Mouse (Mus musculus): Measurements from ENCODE around the gene Nlrp3. TPM values are rescaled to one million over a fixed set of nuclear protein-coding genes. Genes with fewer than 3 reads are reported as not detected.

Nlrp3 gene
- total and polyA plus RNA-seq, 2 experiments from 2014 or later: 0.10 to 0.14 TPM

DNA sequence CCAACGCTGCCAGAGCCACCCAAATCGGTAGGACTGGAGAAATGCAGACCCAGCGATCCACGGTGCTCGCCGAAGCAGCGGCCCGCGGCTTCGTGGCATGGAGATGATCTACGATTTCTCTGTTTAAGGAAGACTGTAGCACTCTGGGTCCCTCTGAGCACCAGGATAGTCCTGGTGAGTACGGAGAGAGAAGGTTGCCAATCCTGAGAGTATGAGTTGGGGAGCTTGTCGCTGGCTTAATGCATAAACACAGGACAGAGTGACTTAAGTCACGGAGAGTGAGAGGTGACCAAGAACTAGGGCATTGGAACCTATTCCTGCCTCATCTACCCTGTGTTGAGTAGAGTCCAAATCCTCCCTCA is 34.7 kb upstream of the Nlrp3 start:
- peak overlapping the region; percentile 85 for H3K4me3 ChIP-seq (ENCODE audit: low read depth, low read length)
- under 1% methylated on average over 14 of the region's 14 CpGs for WGBS
- peaks cover 30% of the 10 kb centered on the region for H3K36me3 ChIP-seq (ENCODE audit: insufficient read depth)
- peak overlapping the region; percentile 91 for H3K4me2 ChIP-seq (ENCODE audit: low read depth)
- peak overlapping the region; percentile 96 for H3K9ac ChIP-seq
- ATAC-seq (no peak; the same call in 1 of the 2 replicates), DNase-seq (no peak)
- H3K4me1 ChIP-seq (ENCODE audit: insufficient read depth): peaks cover 10% of the 10 kb centered on the region
- peak overlapping the region; percentile 91 for H3K27ac ChIP-seq (ENCODE audit: low read depth, low read length)
- no peaks in the 10 kb centered on the region for H3K27me3 ChIP-seq (ENCODE audit: insufficient read depth, low read length)
- H3K9me3 ChIP-seq (ENCODE audit: low read length): no peaks in the 10 kb centered on the region
- no peak for TF ChIP-seq CTCF (IDR thresholded peaks at IDR 0.05; ENCODE audit: low read depth)

DNA sequence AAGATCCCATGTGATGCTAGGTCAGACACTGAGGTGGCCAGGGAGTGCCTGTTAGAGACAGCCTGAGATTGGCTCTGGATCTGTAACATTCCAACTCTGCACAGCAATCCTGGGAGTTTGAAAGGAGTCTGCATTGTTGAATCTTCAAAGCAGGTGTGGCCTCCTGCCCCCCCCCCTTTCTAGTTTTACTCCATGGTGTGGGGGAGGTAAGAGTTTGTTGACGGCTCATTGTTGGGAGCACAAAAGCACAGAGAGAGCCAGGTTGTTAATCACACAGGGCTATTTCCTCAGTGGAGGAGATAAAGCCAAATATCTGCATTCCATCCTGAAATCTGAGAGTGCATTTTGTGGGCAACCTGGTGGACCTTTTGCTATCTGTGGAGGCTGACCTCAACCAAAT is 29.8 kb upstream of the Nlrp3 start:
- Histone ChIP-seq H3K9me3 (ENCODE audit: low read length) (no peaks in the 10 kb centered on the region), H3K36me3 (ENCODE audit: insufficient read depth) (peaks cover 8% of the 10 kb centered on the region), H3K9ac (no peak overlapping the region), H3K4me3 (ENCODE audit: low read depth, low read length) (no peak overlapping the region), H3K4me2 (ENCODE audit: low read depth) (no peak overlapping the region), H3K27me3 (ENCODE audit: insufficient read depth, low read length) (no peaks in the 10 kb centered on the region), H3K4me1 (ENCODE audit: insufficient read depth) (peaks cover 7% of the 10 kb centered on the region; the same call in 1 of the 2 replicates), H3K27ac (ENCODE audit: low read depth, low read length) (no peak overlapping the region)
- WGBS: 63% methylated on average over 1 of the region's 1 CpGs
- DNase-seq (no peak), ATAC-seq (no peak)
- no peak for TF ChIP-seq CTCF (IDR thresholded peaks at IDR 0.05; ENCODE audit: low read depth)

DNA sequence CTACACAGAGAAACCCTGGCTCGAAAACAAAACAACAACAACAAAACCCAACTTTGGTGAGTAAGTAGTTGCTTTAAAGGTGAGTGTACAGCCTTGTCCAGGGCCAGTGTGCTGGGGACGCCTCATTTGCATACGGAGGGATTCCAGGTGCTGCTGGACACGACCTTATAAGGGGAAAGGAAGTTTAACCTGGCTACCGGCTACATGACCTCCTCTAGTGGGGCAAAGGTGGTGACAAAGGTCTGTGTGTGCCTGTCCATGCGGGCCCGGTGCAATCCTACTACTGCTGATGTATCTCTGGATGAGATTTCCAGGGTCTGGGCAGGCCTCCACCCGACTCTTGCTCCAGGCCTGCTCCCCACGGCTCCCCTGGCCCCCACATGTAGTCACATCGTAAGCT is 28.6 kb upstream of the Nlrp3 start:
- no peak overlapping the region for H3K4me2 ChIP-seq (ENCODE audit: low read depth)
- no peak for ATAC-seq
- TF ChIP-seq CTCF (IDR thresholded peaks at IDR 0.05; ENCODE audit: low read depth): no peak
- H3K4me3 ChIP-seq (ENCODE audit: low read depth, low read length): no peak overlapping the region
- WGBS: 93% methylated on average over 10 of the region's 10 CpGs
- H3K4me1 ChIP-seq (ENCODE audit: insufficient read depth): no peaks in the 10 kb centered on the region
- no peak for DNase-seq
- no peak overlapping the region for H3K9ac ChIP-seq
- no peaks in the 10 kb centered on the region for H3K9me3 ChIP-seq (ENCODE audit: low read length)
- H3K36me3 ChIP-seq (ENCODE audit: insufficient read depth): peaks cover 8% of the 10 kb centered on the region
- H3K27ac ChIP-seq (ENCODE audit: low read depth, low read length): no peak overlapping the region
- no peaks in the 10 kb centered on the region for H3K27me3 ChIP-seq (ENCODE audit: insufficient read depth, low read length)

DNA sequence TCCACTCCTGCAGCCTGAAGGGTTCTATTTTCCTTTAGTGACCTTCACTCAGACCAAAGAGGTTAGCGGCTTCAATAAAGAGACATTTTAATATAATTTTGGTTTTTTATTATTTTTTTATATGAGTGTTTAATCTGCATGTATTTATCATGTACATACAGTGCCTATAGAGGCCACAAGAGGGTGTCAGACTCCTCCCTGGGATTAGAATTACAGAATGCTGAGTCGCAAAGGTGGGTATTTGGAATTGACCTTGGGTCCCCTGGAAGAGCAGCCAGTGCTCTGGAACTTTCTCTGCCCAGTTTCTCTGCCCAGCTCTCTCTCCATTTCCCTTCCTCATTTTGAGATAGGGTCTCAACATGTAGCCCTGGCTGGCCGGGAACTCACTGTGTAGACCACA is 27.8 kb upstream of the Nlrp3 start:
- Histone ChIP-seq H3K9ac (no peak overlapping the region), H3K27me3 (ENCODE audit: insufficient read depth, low read length) (no peaks in the 10 kb centered on the region), H3K36me3 (ENCODE audit: insufficient read depth) (peaks cover 7% of the 10 kb centered on the region), H3K4me3 (ENCODE audit: low read depth, low read length) (no peak overlapping the region), H3K9me3 (ENCODE audit: low read length) (no peaks in the 10 kb centered on the region), H3K4me1 (ENCODE audit: insufficient read depth) (no peaks in the 10 kb centered on the region), H3K27ac (ENCODE audit: low read depth, low read length) (no peak overlapping the region), H3K4me2 (ENCODE audit: low read depth) (no peak overlapping the region)
- ATAC-seq (no peak), DNase-seq (no peak)
- TF ChIP-seq CTCF (IDR thresholded peaks at IDR 0.05; ENCODE audit: low read depth): no peak; the same call in 1 of the 2 replicates
- whole genome bisulfite sequencing: 88% methylated on average over 3 of the region's 3 CpGs

DNA sequence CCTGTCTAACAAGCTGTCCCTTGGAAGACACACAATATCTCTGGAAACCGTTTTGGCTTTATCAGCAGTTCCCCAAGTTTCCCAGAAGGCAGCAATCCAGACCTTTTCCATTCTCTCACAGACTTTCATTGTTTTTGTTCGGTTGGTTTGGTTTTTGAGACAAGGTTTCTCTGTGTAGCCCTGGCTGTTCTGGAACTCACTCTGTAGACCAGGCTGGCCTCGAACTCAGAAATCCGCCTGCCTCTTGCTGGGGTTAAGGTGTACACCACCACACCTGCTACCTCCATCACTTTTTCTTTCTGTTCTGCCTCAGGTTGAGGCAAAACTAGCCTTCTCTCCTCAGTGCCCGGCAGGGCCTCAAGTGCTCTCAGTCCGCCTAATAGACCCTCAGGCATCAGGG is 27.0 kb upstream of the Nlrp3 start:
- Histone ChIP-seq H3K9me3 (ENCODE audit: low read length) (no peaks in the 10 kb centered on the region), H3K27me3 (ENCODE audit: insufficient read depth, low read length) (no peaks in the 10 kb centered on the region), H3K4me1 (ENCODE audit: insufficient read depth) (no peaks in the 10 kb centered on the region), H3K4me2 (ENCODE audit: low read depth) (no peak overlapping the region), H3K36me3 (ENCODE audit: insufficient read depth) (no peaks in the 10 kb centered on the region; the same call in none of the 2 replicates), H3K9ac (no peak overlapping the region), H3K4me3 (ENCODE audit: low read depth, low read length) (no peak overlapping the region), H3K27ac (ENCODE audit: low read depth, low read length) (no peak overlapping the region)
- 55% methylated on average over 6 of the region's 6 CpGs for WGBS
- DNase-seq (no peak), ATAC-seq (no peak)
- no peak for TF ChIP-seq CTCF (IDR thresholded peaks at IDR 0.05; ENCODE audit: low read depth)

DNA sequence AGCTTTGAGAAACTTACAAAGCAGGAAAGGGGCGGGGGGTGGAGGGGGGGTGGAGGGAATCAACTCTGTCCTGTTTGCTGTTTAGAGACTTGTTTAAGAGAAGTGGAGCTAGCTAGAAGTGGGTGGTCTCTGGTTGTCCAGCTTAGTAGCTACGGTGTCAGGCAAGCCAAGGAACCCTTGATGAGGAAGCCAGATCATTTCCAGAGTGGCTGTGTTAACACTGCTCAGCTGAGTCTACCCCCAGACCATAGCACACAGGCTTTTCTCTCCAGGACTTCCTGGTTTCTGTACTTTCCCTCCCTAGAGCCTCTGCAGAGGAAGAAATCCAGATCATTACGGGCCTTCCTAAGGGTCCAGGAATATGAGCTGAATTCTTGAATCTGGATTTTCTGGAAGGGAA is 26.6 kb upstream of the Nlrp3 start:
- Histone ChIP-seq H3K9me3 (ENCODE audit: low read length) (no peaks in the 10 kb centered on the region), H3K27ac (ENCODE audit: low read depth, low read length) (no peak overlapping the region), H3K36me3 (ENCODE audit: insufficient read depth) (no peaks in the 10 kb centered on the region; the same call in none of the 2 replicates), H3K4me3 (ENCODE audit: low read depth, low read length) (no peak overlapping the region), H3K4me2 (ENCODE audit: low read depth) (no peak overlapping the region), H3K27me3 (ENCODE audit: insufficient read depth, low read length) (no peaks in the 10 kb centered on the region), H3K9ac (no peak overlapping the region), H3K4me1 (ENCODE audit: insufficient read depth) (no peaks in the 10 kb centered on the region)
- ATAC-seq: no peak
- no peak for DNase-seq
- no peak for TF ChIP-seq CTCF (IDR thresholded peaks at IDR 0.05; ENCODE audit: low read depth)
- 63% methylated on average over 3 of the region's 3 CpGs for WGBS

- Histone ChIP-seq H3K27me3 (ENCODE audit: insufficient read depth, low read length) (no peaks in the 10 kb centered on the region), H3K4me1 (ENCODE audit: insufficient read depth) (no peaks in the 10 kb centered on the region), H3K4me2 (ENCODE audit: low read depth) (no peak overlapping the region), H3K9ac (no peak overlapping the region), H3K36me3 (ENCODE audit: insufficient read depth) (no peaks in the 10 kb centered on the region; the same call in 1 of the 2 replicates), H3K27ac (ENCODE audit: low read depth, low read length) (no peak overlapping the region), H3K4me3 (ENCODE audit: low read depth, low read length) (no peak overlapping the region), H3K9me3 (ENCODE audit: low read length) (no peaks in the 10 kb centered on the region)
- ATAC-seq (no peak), DNase-seq (no peak)
- TF ChIP-seq CTCF (IDR thresholded peaks at IDR 0.05; ENCODE audit: low read depth): no peak
- WGBS: 97% methylated on average over 1 of the region's 1 CpGs
Measured at GRCm38 (mm10) chr11:59517441-59517840, 23.9 kb upstream of the Nlrp3 start.

DNA sequence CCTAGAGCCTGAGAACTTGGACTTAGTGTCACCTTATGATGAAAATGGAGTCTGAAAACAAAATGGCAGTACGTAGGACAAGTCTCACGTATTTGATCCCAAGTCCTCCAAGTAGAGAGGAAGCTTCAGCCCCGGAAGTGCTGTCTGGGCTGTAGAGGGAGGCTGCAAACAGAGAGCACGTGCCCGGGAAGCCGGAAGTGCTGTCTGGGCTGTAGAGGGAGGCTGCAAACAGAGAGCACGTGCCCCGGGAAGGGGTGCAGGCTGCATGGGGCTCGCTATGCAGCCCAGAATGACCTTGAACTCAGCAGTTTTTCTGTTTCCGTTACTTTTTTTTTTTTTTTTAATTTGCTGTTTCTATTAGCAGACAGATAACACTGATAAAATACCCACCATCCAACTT is 23.1 kb upstream of the Nlrp3 start:
- no peak for TF ChIP-seq CTCF (IDR thresholded peaks at IDR 0.05; ENCODE audit: low read depth)
- DNase-seq (no peak), ATAC-seq (no peak)
- H3K9ac ChIP-seq: no peak overlapping the region
- no peak overlapping the region for H3K4me3 ChIP-seq (ENCODE audit: low read depth, low read length)
- H3K36me3 ChIP-seq (ENCODE audit: insufficient read depth): no peaks in the 10 kb centered on the region
- H3K4me1 ChIP-seq (ENCODE audit: insufficient read depth): no peaks in the 10 kb centered on the region
- no peaks in the 10 kb centered on the region for H3K27me3 ChIP-seq (ENCODE audit: insufficient read depth, low read length)
- H3K27ac ChIP-seq (ENCODE audit: low read depth, low read length): no peak overlapping the region
- H3K4me2 ChIP-seq (ENCODE audit: low read depth): no peak overlapping the region
- WGBS: 68% methylated on average over 10 of the region's 10 CpGs
- no peaks in the 10 kb centered on the region for H3K9me3 ChIP-seq (ENCODE audit: low read length)
